Mouse (Mus musculus) CH12.LX (cell line): ENCODE results near the gene Tmem273.

ENCODE experiments used
- CTCF ChIP-seq, 2 experiments: IDR thresholded peaks in 1 of 2; conservative IDR thresholded peaks in 1 of 2; 2 replicates each; pipeline ENCODE4 v1.5.1; 2011 to 2012; ENCODE audit warnings: low read depth in 2 of 2, low read length in 2 of 2, improper control_type of control experiment in 1 of 2, inconsistent platforms in 1 of 2, mild to moderate bottlenecking in 1 of 2, moderate library complexity in 1 of 2
- EP300 ChIP-seq: IDR thresholded peaks from 2 replicates; pipeline ENCODE4 v1.6.1; 2011; ENCODE audit warnings: low read length, improper control_type of control experiment
- JUN ChIP-seq: IDR thresholded peaks from 2 replicates; pipeline ENCODE4 v1.6.1; 2011; ENCODE audit warnings: low read depth, mild to moderate bottlenecking, low read length, improper control_type of control experiment, moderate library complexity; ENCODE audit not compliant: insufficient read depth
- MAFK ChIP-seq: IDR thresholded peaks from 2 replicates; pipeline ENCODE4 v1.6.1; 2011; ENCODE audit warnings: low read length, improper control_type of control experiment; ENCODE audit not compliant: insufficient replicate concordance
- MAX ChIP-seq: IDR thresholded peaks from 2 replicates; pipeline ENCODE4 v1.6.1; 2011; ENCODE audit warnings: low read length, improper control_type of control experiment
- MAZ ChIP-seq: IDR thresholded peaks from 2 replicates; pipeline ENCODE4 v1.6.1; 2012; ENCODE audit warnings: low read depth, mild to moderate bottlenecking, inconsistent platforms, low read length, improper control_type of control experiment, moderate library complexity
- MEF2A ChIP-seq: IDR thresholded peaks from 2 replicates; pipeline ENCODE4 v1.6.1; 2014; ENCODE audit warnings: low read depth, mild to moderate bottlenecking, inconsistent platforms, low read length, improper control_type of control experiment, borderline replicate concordance
- NELFE ChIP-seq: IDR thresholded peaks from 2 replicates; pipeline ENCODE4 v1.6.1; 2011; ENCODE audit warnings: low read depth, low read length, improper control_type of control experiment
- RAD21 ChIP-seq: IDR thresholded peaks from 2 replicates; pipeline ENCODE4 v1.6.1; 2011; ENCODE audit warnings: low read depth, mild to moderate bottlenecking, low read length, improper control_type of control experiment, moderate library complexity
- TCF12 ChIP-seq: IDR thresholded peaks from 2 replicates; pipeline ENCODE4 v1.6.1; 2014; ENCODE audit warnings: low read depth, mild to moderate bottlenecking, inconsistent platforms, low read length, improper control_type of control experiment
- USF1 ChIP-seq: IDR thresholded peaks from 2 replicates; pipeline ENCODE4 v1.6.1; 2014; ENCODE audit warnings: low read depth, mild to moderate bottlenecking, inconsistent platforms, low read length, improper control_type of control experiment

DNA sequence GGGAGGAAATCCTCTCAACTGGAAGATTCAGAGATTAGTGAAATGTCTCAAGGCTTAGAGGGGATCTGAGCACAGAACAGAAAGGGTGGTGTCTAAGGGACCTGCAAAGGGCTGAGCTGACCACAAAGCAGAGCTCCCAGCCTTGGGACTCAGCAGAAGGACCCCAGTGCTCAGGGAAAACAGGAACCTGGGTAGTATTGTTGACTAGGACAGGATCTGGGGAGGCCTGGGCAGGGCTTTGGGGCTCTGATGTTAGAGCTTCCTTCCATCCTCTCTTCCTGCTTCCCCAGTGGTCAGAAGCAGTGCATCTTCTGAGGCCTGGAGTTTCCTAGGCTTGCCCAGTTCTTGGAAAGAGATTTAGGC is 15.9 kb downstream of the Tmem273 start:
- no peak for TF ChIP-seq MEF2A
- TF ChIP-seq MAFK: no peak
- TF ChIP-seq EP300: no peak
- TF ChIP-seq CTCF (conservative IDR thresholded peaks at IDR 0.05 in 1 of 2, IDR thresholded peaks at IDR 0.05 in 1 of 2; ENCODE audit: low read depth in 2 of 2, low read length in 2 of 2): no peak
- no peak for TF ChIP-seq TCF12
- TF ChIP-seq MAZ: no peak
- no peak for TF ChIP-seq JUN
- no peak for TF ChIP-seq USF1
- no peak for TF ChIP-seq MAX
- no peak for TF ChIP-seq RAD21
- TF ChIP-seq NELFE: no peak
